Mouse (Mus musculus) MEL (cell line): ENCODE measurements around the gene Akap1. TPM values are rescaled to one million over a fixed set of nuclear protein-coding genes. Genes with fewer than 3 reads are reported as not detected.

ENCODE experiments used
- DNase-seq: peaks from one replicate; pipeline ENCODE4 v3.0.0; 2011; ENCODE audit warnings: low read depth, low spot score
- H3K27ac ChIP-seq: 2 replicates; pipeline ENCODE4 v1.5.1; 2012; ENCODE audit warnings: low read depth, mild to moderate bottlenecking, control low read depth, low read length, moderate library complexity; ENCODE audit not compliant: control insufficient read depth
- H3K27me3 ChIP-seq, 2 experiments: fragments of 150-350 bp in 1 of 2; sonication (generic) in 1 of 2; 2 replicates each; pipeline ENCODE4 v1.6.1; 2012; ENCODE audit warnings: low read length in 2 of 2, mild to moderate bottlenecking in 2 of 2, improper control_type of control experiment in 1 of 2, moderate library complexity in 1 of 2; ENCODE audit not compliant: insufficient read depth in 2 of 2, control insufficient read depth in 1 of 2
- H3K36me3 ChIP-seq, 2 experiments: 2 replicates each; pipeline ENCODE4 v1.6.1; 2012 to 2014; ENCODE audit warnings: low read length in 2 of 2, improper control_type of control experiment in 1 of 2, inconsistent platforms in 1 of 2, mild to moderate bottlenecking in 1 of 2; ENCODE audit not compliant: insufficient read depth in 2 of 2, control insufficient read depth in 1 of 2
- H3K4me1 ChIP-seq, 2 experiments: fragments of 150-350 bp in 1 of 2; sonication (generic) in 1 of 2; 2 replicates each; pipeline ENCODE4 v1.6.1; 2012; ENCODE audit warnings: low read length in 2 of 2, improper control_type of control experiment in 1 of 2, mild to moderate bottlenecking in 1 of 2; ENCODE audit not compliant: insufficient read depth in 2 of 2, control insufficient read depth in 1 of 2
- H3K4me3 ChIP-seq, 2 experiments: fragments of 150-350 bp in 1 of 2; sonication (generic) in 1 of 2; 2 replicates each; pipeline ENCODE4 v1.5.1; 2012; ENCODE audit warnings: low read depth in 2 of 2, low read length in 2 of 2, mild to moderate bottlenecking in 2 of 2, moderate library complexity in 2 of 2, control low read depth in 1 of 2, improper control_type of control experiment in 1 of 2; ENCODE audit not compliant: control insufficient read depth in 1 of 2, insufficient read depth in 1 of 2
- H3K79me2 ChIP-seq: 2 replicates; pipeline ENCODE4 v1.6.1; 2012; ENCODE audit warnings: mild to moderate bottlenecking, low read length, moderate library complexity; ENCODE audit not compliant: control insufficient read depth, poor library complexity, insufficient read depth
- H3K9ac ChIP-seq: 2 replicates; pipeline ENCODE4 v1.6.1; 2012; ENCODE audit warnings: low read depth, mild to moderate bottlenecking, control low read depth, low read length, moderate library complexity; ENCODE audit not compliant: control insufficient read depth, poor library complexity, severe bottlenecking
- H3K9me3 ChIP-seq: fragments of 150-350 bp; sonication (generic); replicated peaks from 2 replicates; pipeline ENCODE4 v1.6.1; 2012; ENCODE audit warnings: mild to moderate bottlenecking, low read length, improper control_type of control experiment, moderate library complexity; ENCODE audit not compliant: insufficient read depth
- CHD1 ChIP-seq: IDR thresholded peaks from 2 replicates; pipeline ENCODE4 v1.6.1; 2012; ENCODE audit warnings: low read depth, mild to moderate bottlenecking, inconsistent platforms, low read length, improper control_type of control experiment
- CTCF ChIP-seq, 3 experiments: IDR thresholded peaks in 2 of 3; conservative IDR thresholded peaks in 1 of 3; 2 replicates each; pipeline ENCODE4 v1.5.1; 2011 to 2012; ENCODE audit warnings: low read length in 3 of 3, low read depth in 2 of 3, mild to moderate bottlenecking in 2 of 3, improper control_type of control experiment in 1 of 3, inconsistent platforms in 1 of 3, mixed read lengths in 1 of 3, moderate library complexity in 1 of 3; ENCODE audit not compliant: control insufficient read depth in 1 of 3, insufficient read depth in 1 of 3, poor library complexity in 1 of 3, severe bottlenecking in 1 of 3
- E2F4 ChIP-seq: IDR thresholded peaks from 2 replicates; pipeline ENCODE4 v1.6.1; 2011; ENCODE audit warnings: low read depth, low read length, improper control_type of control experiment, borderline replicate concordance
- EP300 ChIP-seq, 2 experiments: IDR thresholded peaks; 2 replicates each; pipeline ENCODE4 v1.6.1; 2011; ENCODE audit warnings: improper control_type of control experiment in 2 of 2, low read length in 2 of 2, low read depth in 1 of 2, mild to moderate bottlenecking in 1 of 2
- JUND ChIP-seq: IDR thresholded peaks from 2 replicates; pipeline ENCODE4 v1.6.1; 2011; ENCODE audit warnings: low read depth, mild to moderate bottlenecking, improper control_type of control experiment, low read length
- MAFK ChIP-seq: IDR thresholded peaks from 2 replicates; pipeline ENCODE4 v1.6.1; 2011; ENCODE audit warnings: low read depth, mild to moderate bottlenecking, low read length, improper control_type of control experiment, borderline replicate concordance
- MAZ ChIP-seq: IDR thresholded peaks from 2 replicates; pipeline ENCODE4 v1.6.1; 2012; ENCODE audit warnings: low read depth, mild to moderate bottlenecking, inconsistent platforms, low read length, improper control_type of control experiment
- MXI1 ChIP-seq: IDR thresholded peaks from 2 replicates; pipeline ENCODE4 v1.6.1; 2011; ENCODE audit warnings: mild to moderate bottlenecking, low read depth, low read length, improper control_type of control experiment
- MYC ChIP-seq: IDR thresholded peaks from 2 replicates; pipeline ENCODE4 v1.6.1; 2011; ENCODE audit warnings: low read depth, mild to moderate bottlenecking, low read length, improper control_type of control experiment, moderate library complexity
- NELFE ChIP-seq: IDR thresholded peaks from 2 replicates; pipeline ENCODE4 v1.6.1; 2011; ENCODE audit warnings: low read depth, low read length, improper control_type of control experiment
- POLR2A ChIP-seq, 2 experiments: IDR thresholded peaks; 2 replicates each; pipeline ENCODE4 v1.6.1; 2011 to 2012; ENCODE audit warnings: low read length in 2 of 2, mild to moderate bottlenecking in 2 of 2, control low read depth in 1 of 2, improper control_type of control experiment in 1 of 2, low read depth in 1 of 2, moderate library complexity in 1 of 2; ENCODE audit not compliant: control insufficient read depth in 1 of 2, insufficient read depth in 1 of 2, poor library complexity in 1 of 2
- POLR2AphosphoS2 ChIP-seq: IDR thresholded peaks from 2 replicates; pipeline ENCODE4 v1.6.1; 2011; ENCODE audit warnings: low read length, improper control_type of control experiment
- RAD21 ChIP-seq: IDR thresholded peaks from 2 replicates; pipeline ENCODE4 v1.6.1; 2011; ENCODE audit warnings: mild to moderate bottlenecking, low read depth, low read length, improper control_type of control experiment
- RCOR1 ChIP-seq: IDR thresholded peaks from 2 replicates; pipeline ENCODE4 v1.6.1; 2012; ENCODE audit warnings: low read depth, mild to moderate bottlenecking, inconsistent platforms, low read length, improper control_type of control experiment
- SIN3A ChIP-seq: IDR thresholded peaks from 2 replicates; pipeline ENCODE4 v1.6.1; 2012; ENCODE audit warnings: low read length, improper control_type of control experiment, inconsistent platforms
- SMC3 ChIP-seq: IDR thresholded peaks from 2 replicates; pipeline ENCODE4 v1.6.1; 2011; ENCODE audit warnings: low read depth, low read length, improper control_type of control experiment
- TAL1 ChIP-seq: IDR thresholded peaks from 2 replicates; pipeline ENCODE4 v1.6.1; 2012; ENCODE audit warnings: mild to moderate bottlenecking, inconsistent platforms, low read length, moderate library complexity, mixed read lengths
- TBP ChIP-seq: IDR thresholded peaks from 2 replicates; pipeline ENCODE4 v1.8.0; 2011; ENCODE audit warnings: low read depth, low read length, improper control_type of control experiment
- TCF12 ChIP-seq: IDR thresholded peaks from 2 replicates; pipeline ENCODE4 v1.6.1; 2014; ENCODE audit warnings: low read depth, mild to moderate bottlenecking, inconsistent platforms, low read length, improper control_type of control experiment, moderate library complexity
- USF1 ChIP-seq: IDR thresholded peaks from 2 replicates; pipeline ENCODE4 v1.6.1; 2014; ENCODE audit warnings: low read depth, mild to moderate bottlenecking, inconsistent platforms, low read length, improper control_type of control experiment, moderate library complexity
- USF2 ChIP-seq, 2 experiments: IDR thresholded peaks; 2 replicates each; pipeline ENCODE4 v1.6.1; 2011 to 2012; ENCODE audit warnings: improper control_type of control experiment in 2 of 2, low read length in 2 of 2, borderline replicate concordance in 1 of 2, inconsistent platforms in 1 of 2, low read depth in 1 of 2, mild to moderate bottlenecking in 1 of 2; ENCODE audit not compliant: insufficient read depth in 1 of 2
- ZC3H11A ChIP-seq: IDR thresholded peaks from 2 replicates; pipeline ENCODE4 v1.6.1; 2012; ENCODE audit warnings: low read depth, mild to moderate bottlenecking, inconsistent platforms, low read length, improper control_type of control experiment
- ZKSCAN1 ChIP-seq: IDR thresholded peaks from 2 replicates; pipeline ENCODE4 v1.6.1; 2012; ENCODE audit warnings: low read depth, mild to moderate bottlenecking, inconsistent platforms, low read length, improper control_type of control experiment, moderate library complexity
- ZNF384 ChIP-seq: IDR thresholded peaks from 2 replicates; pipeline ENCODE4 v1.6.1; 2012; ENCODE audit warnings: low read depth, mild to moderate bottlenecking, inconsistent platforms, low read length, improper control_type of control experiment
- polyA plus RNA-seq, 2 experiments: library from polyadenylated mRNA; stranded (reverse) in 1 of 2; unstranded in 1 of 2; fragments of >175 nt in 1 of 2; fragments of >200 nt in 1 of 2; gene quantifications; 2 replicates each; pipeline versions ENCODE4 v1.2.1 to v1.2.4; 2012; ENCODE audit warnings: low replicate concordance in 2 of 2, low read depth in 1 of 2; ENCODE audit not compliant: insufficient read length in 2 of 2, insufficient read depth in 1 of 2, missing spikeins in 1 of 2
- total RNA-seq: library from RNA; depleted of rRNA; stranded (reverse); fragments of 300-350 nt; gene quantifications from 2 replicates; pipeline ENCODE4 v1.2.3, GENCODE M21; 2012

Akap1 gene
- total and polyA plus RNA-seq, 3 experiments = 39.0 to 70.5 (median 59.6) TPM

GRCm38 (mm10) chr11:88833099-88833498, 31.3 kb downstream of the Akap1 start:
- no peak overlapping the region for H3K27ac ChIP-seq
- no peak for TF ChIP-seq TBP
- TF ChIP-seq POLR2A (IDR thresholded peaks at IDR 0.05; ENCODE audit: control insufficient read depth in 1 of 2, insufficient read depth in 1 of 2, low read depth in 1 of 2, low read length in 2 of 2, poor library complexity in 1 of 2) = no peak
- no peak for TF ChIP-seq EP300 (IDR thresholded peaks at IDR 0.05; ENCODE audit: low read depth in 1 of 2, low read length in 2 of 2)
- no peak for TF ChIP-seq TCF12
- no peak for TF ChIP-seq TAL1
- no peak for TF ChIP-seq MYC
- no peak for TF ChIP-seq MAZ
- no peak for TF ChIP-seq SIN3A
- no peak for TF ChIP-seq POLR2AphosphoS2
- TF ChIP-seq, all 39 proteins: peak for 0
- no peaks in the 10 kb centered on the region for H3K27me3 ChIP-seq
- no peaks in the 10 kb centered on the region for H3K79me2 ChIP-seq
- no peak for DNase-seq
- H3K4me1 ChIP-seq = no peaks in the 10 kb centered on the region
- no peak overlapping the region for H3K4me3 ChIP-seq
- H3K9ac ChIP-seq = no peak overlapping the region
- H3K9me3 ChIP-seq = no peaks in the 10 kb centered on the region
- H3K36me3 ChIP-seq = peaks cover 4 to 11% of the 10 kb centered on the region in 2 experiments

- peak; percentile 81 for DNase-seq
- no peaks in the 10 kb centered on the region for H3K27me3 ChIP-seq
- TF ChIP-seq RAD21 (peak; percentile 42), POLR2AphosphoS2 (peak; percentile 72; the same call in 1 of the 2 replicates), CTCF (IDR thresholded peaks at IDR 0.05 in 2 of 3, conservative IDR thresholded peaks at IDR 0.05 in 1 of 3; ENCODE audit: control insufficient read depth in 1 of 3, insufficient read depth in 1 of 3, low read depth in 2 of 3, low read length in 3 of 3, poor library complexity in 1 of 3, severe bottlenecking in 1 of 3) (peak; percentile 79 to 87 (median 81)), NELFE (no peak), SMC3 (peak; percentile 65)
- no peaks in the 10 kb centered on the region for H3K9me3 ChIP-seq
- no peak overlapping the region for H3K27ac ChIP-seq
- H3K9ac ChIP-seq = no peak overlapping the region
- peaks cover 0 to 4% of the 10 kb centered on the region in 2 experiments; a peak in 3 of 4 replicates for H3K36me3 ChIP-seq
- no peak overlapping the region for H3K4me3 ChIP-seq
- no peaks in the 10 kb centered on the region for H3K4me1 ChIP-seq
- H3K79me2 ChIP-seq = no peaks in the 10 kb centered on the region
These were observed 34.1 kb downstream of the Akap1 start for GRCm38 (mm10) chr11:88830257-88830804.

GRCm38 (mm10) chr11:88828528-88828927, 35.9 kb downstream of the Akap1 start:
- Histone ChIP-seq H3K9ac (no peak overlapping the region), H3K9me3 (no peaks in the 10 kb centered on the region), H3K4me3 (no peak overlapping the region), H3K4me1 (no peaks in the 10 kb centered on the region), H3K27ac (no peak overlapping the region), H3K27me3 (no peaks in the 10 kb centered on the region), H3K36me3 (peaks cover 0 to 4% of the 10 kb centered on the region in 2 experiments; a peak in 3 of 4 replicates), H3K79me2 (no peaks in the 10 kb centered on the region)
- TF ChIP-seq TAL1 (no peak), USF1 (0 out of 2 replicates have a peak, but pooled peaks have one; percentile 5), NELFE (no peak), ZC3H11A (peak; percentile 22; the same call in 1 of the 2 replicates), RAD21 (peak; percentile 37), E2F4 (no peak), ZKSCAN1 (no peak), JUND (no peak), POLR2A (IDR thresholded peaks at IDR 0.05; ENCODE audit: control insufficient read depth in 1 of 2, insufficient read depth in 1 of 2, low read depth in 1 of 2, low read length in 2 of 2, poor library complexity in 1 of 2) (no peak), USF2 (IDR thresholded peaks at IDR 0.05; ENCODE audit: borderline replicate concordance in 1 of 2, insufficient read depth in 1 of 2, low read depth in 1 of 2, low read length in 2 of 2) (no peak), MAFK (no peak), CTCF (IDR thresholded peaks at IDR 0.05 in 2 of 3, conservative IDR thresholded peaks at IDR 0.05 in 1 of 3; ENCODE audit: control insufficient read depth in 1 of 3, insufficient read depth in 1 of 3, low read depth in 2 of 3, low read length in 3 of 3, poor library complexity in 1 of 3, severe bottlenecking in 1 of 3) (peak; percentile 42 to 58 (median 47)), CHD1 (no peak), MYC (peak; percentile 89), ZNF384 (peak; percentile 96), MXI1 (no peak), SIN3A (no peak), RCOR1 (no peak), SMC3 (peak; percentile 53)
- DNase-seq = peak; percentile 62
